Mouse (Mus musculus): ENCODE data around the gene Ndufb10. TPM values are rescaled to one million over a fixed set of nuclear protein-coding genes. Genes with fewer than 3 reads are reported as not detected.

Ndufb10 gene
- total RNA-seq, 1 experiment from 2014 or later: 107 TPM

- ATAC-seq (ENCODE audit: extremely low read depth, insufficient number of reproducible peaks, low FRiP score, poor library complexity, severe bottlenecking): no peak
Measured at GRCm38 (mm10) chr17:24717943-24718342, 6.3 kb downstream of the Ndufb10 start, which contains the start of the genes Rnf151 and Rps2. Gene Rnf151 (minus strand): TSS chr17:24718063. Gene Rps2 (plus strand): TSS chr17:24718116.

- ATAC-seq (ENCODE audit: extremely low read depth, insufficient number of reproducible peaks, low FRiP score, poor library complexity, severe bottlenecking): no peak
Measured at GRCm38 (mm10) chr17:24716166-24716682, 8.1 kb downstream of the Ndufb10 start.

- ATAC-seq (ENCODE audit: extremely low read depth, insufficient number of reproducible peaks, low FRiP score, poor library complexity, severe bottlenecking): no peak
Measured at GRCm38 (mm10) chr17:24715556-24715955, 8.7 kb downstream of the Ndufb10 start.

GRCm38 (mm10) chr17:24708646-24709045 is 15.6 kb downstream of the Ndufb10 start:
- ATAC-seq (ENCODE audit: extremely low read depth, insufficient number of reproducible peaks, low FRiP score, poor library complexity, severe bottlenecking): peak; percentile 62

- ATAC-seq (ENCODE audit: extremely low read depth, insufficient number of reproducible peaks, low FRiP score, poor library complexity, severe bottlenecking): no peak
Measured at GRCm38 (mm10) chr17:24707801-24708425, 16.4 kb downstream of the Ndufb10 start.

- ATAC-seq (ENCODE audit: extremely low read depth, insufficient number of reproducible peaks, low FRiP score, poor library complexity, severe bottlenecking): peak; percentile 89
Measured at GRCm38 (mm10) chr17:24706982-24707800, 17.1 kb downstream of the Ndufb10 start, which contains the start of gene Tbl3. Gene Tbl3 (minus strand): TSS chr17:24707660.

- ATAC-seq (ENCODE audit: extremely low read depth, insufficient number of reproducible peaks, low FRiP score, poor library complexity, severe bottlenecking): no peak
Measured at GRCm38 (mm10) chr17:24705821-24706220, 18.5 kb downstream of the Ndufb10 start.

- no peak for ATAC-seq (ENCODE audit: extremely low read depth, insufficient number of reproducible peaks, low FRiP score, poor library complexity, severe bottlenecking)
Measured at GRCm38 (mm10) chr17:24701251-24701650, 23.0 kb downstream of the Ndufb10 start.

- no peak for ATAC-seq (ENCODE audit: extremely low read depth, insufficient number of reproducible peaks, low FRiP score, poor library complexity, severe bottlenecking)
Measured at GRCm38 (mm10) chr17:24699473-24699872, 24.8 kb downstream of the Ndufb10 start.

- ATAC-seq (ENCODE audit: extremely low read depth, insufficient number of reproducible peaks, low FRiP score, poor library complexity, severe bottlenecking): no peak
Measured at GRCm38 (mm10) chr17:24698715-24699114, 25.6 kb downstream of the Ndufb10 start.

GRCm38 (mm10) chr17:24697985-24698384 is 26.3 kb downstream of the Ndufb10 start:
- ATAC-seq (ENCODE audit: extremely low read depth, insufficient number of reproducible peaks, low FRiP score, poor library complexity, severe bottlenecking): no peak

GRCm38 (mm10) chr17:24696011-24696697 is 28.1 kb downstream of the Ndufb10 start, which contains the start of the genes Gfer and Noxo1:
Gene Gfer (minus strand): TSS chr17:24696156.
Gene Noxo1 (plus strand): TSS chr17:24696234.
- ATAC-seq (ENCODE audit: extremely low read depth, insufficient number of reproducible peaks, low FRiP score, poor library complexity, severe bottlenecking): peak; percentile 56

- ATAC-seq (ENCODE audit: extremely low read depth, insufficient number of reproducible peaks, low FRiP score, poor library complexity, severe bottlenecking): no peak
Measured at GRCm38 (mm10) chr17:24695326-24696010, 28.8 kb downstream of the Ndufb10 start.

- ATAC-seq (ENCODE audit: extremely low read depth, insufficient number of reproducible peaks, low FRiP score, poor library complexity, severe bottlenecking): no peak
Measured at GRCm38 (mm10) chr17:24692385-24692784, 31.9 kb downstream of the Ndufb10 start.

GRCm38 (mm10) chr17:24689251-24690081 is 34.8 kb downstream of the Ndufb10 start, which contains the start of gene Syngr3:
Gene Syngr3 (minus strand): TSS chr17:24689955.
- no peak for ATAC-seq (ENCODE audit: extremely low read depth, insufficient number of reproducible peaks, low FRiP score, poor library complexity, severe bottlenecking)

GRCm38 (mm10) chr17:24687599-24687998 is 36.7 kb downstream of the Ndufb10 start:
- no peak for ATAC-seq (ENCODE audit: extremely low read depth, insufficient number of reproducible peaks, low FRiP score, poor library complexity, severe bottlenecking)

- peak; percentile 44; the same call in 1 of the 2 replicates for ATAC-seq (ENCODE audit: extremely low read depth, insufficient number of reproducible peaks, low FRiP score, poor library complexity, severe bottlenecking)
Measured at GRCm38 (mm10) chr17:24687146-24687595, 37.1 kb downstream of the Ndufb10 start.

GRCm38 (mm10) chr17:24686514-24686913 is 37.8 kb downstream of the Ndufb10 start:
- peak; percentile 51; the same call in 1 of the 2 replicates for ATAC-seq (ENCODE audit: extremely low read depth, insufficient number of reproducible peaks, low FRiP score, poor library complexity, severe bottlenecking)

Data from neutrophil, adult 5-6 weeks (primary cell).